Mouse (Mus musculus) embryo, embryonic 10 days (tissue): ENCODE data around the gene Eif2ak1.
"Not testable (repeated sequence)": the region's sequence is repeated elsewhere in the genome, so short reads cannot be mapped to it uniquely, and the experiment has no call there.

Experiments
- DNase-seq: peaks from one replicate; pipeline ENCODE4 v3.0.0-alpha.2; 2015; ENCODE audit warnings: low spot score

Eif2ak1 gene

DNA sequence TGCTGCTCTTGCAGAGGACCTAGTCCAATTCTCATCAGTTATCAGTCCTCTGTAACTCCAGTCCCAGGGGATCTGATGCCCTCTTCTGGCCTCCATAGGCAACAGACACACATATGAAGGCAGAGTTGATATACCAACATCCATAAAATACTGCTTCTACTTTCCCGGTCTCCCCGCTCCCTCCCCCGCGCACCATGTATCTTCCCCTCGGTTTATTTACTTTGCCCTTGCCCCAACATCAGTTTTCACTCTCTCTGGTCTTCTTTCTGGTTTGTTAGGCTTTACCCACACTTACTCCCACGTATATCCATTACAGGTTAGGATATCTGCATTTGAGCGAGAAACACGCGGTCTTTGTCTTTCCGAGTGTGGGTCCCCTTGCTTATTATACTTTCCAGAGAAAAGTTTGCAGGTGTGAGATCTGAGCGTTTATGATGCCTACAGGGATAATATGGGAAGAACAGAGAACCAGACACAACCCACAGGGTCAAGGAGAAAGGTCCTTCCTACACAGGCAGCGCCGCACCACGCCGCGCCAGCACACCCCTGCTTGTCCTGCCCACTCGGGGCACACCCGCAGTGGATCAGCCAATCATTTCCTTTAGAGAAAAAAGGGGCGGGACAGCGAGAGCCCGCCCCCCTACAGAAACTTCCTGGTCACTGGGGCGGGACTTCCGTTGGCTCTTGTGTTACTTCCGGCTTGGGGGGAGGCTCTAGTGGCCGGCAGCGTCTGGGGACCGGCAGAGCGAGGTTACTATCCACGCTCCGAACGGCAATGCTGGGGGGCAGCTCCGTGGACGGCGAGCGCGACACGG is at the start of gene Eif2ak1:
Eif2ak1 (plus strand) TSS at position 673 of the 815 bp plus-strand sequence.
- peak; percentile 95 for DNase-seq

DNA sequence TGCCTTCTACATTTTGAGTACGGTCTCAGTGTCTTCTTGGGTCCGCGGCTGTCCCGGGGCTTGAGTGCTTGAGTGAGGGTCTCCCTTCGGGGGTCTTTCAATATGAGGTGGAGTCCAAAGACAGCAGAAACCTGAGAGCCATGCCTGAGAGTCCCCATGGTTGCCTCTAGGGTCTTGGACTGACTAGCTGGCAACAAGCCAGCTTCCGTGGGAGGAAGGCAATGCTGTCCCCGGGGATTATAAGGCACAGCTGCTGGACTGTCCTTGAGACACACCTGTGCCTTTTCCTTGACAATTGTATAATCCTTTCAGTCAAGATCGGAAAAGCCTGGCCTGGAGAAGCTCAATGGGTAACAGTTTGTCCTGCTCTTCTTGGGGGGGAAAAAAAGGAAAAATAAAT is 35.6 kb upstream of the Eif2ak1 start:
- no peak for DNase-seq

DNA sequence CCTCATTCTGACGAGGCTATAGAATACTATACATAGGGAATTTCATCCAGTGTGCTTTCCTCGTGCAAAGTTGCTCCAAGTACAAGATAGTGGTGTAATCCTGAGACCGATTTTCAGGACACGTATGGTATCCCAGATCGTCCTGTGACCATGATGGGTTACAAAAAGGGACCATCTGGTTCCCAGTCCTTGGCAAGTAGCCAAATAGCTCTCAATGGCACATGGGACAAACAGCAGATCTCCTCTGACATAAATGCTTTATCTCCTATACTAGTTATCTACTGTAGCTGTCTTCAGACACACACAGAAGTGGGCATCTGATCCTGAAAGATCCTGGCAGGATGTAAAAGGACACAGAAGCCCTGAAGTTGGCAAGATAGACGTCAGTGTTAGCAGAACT is 32.2 kb upstream of the Eif2ak1 start:
- no peak for DNase-seq

DNA sequence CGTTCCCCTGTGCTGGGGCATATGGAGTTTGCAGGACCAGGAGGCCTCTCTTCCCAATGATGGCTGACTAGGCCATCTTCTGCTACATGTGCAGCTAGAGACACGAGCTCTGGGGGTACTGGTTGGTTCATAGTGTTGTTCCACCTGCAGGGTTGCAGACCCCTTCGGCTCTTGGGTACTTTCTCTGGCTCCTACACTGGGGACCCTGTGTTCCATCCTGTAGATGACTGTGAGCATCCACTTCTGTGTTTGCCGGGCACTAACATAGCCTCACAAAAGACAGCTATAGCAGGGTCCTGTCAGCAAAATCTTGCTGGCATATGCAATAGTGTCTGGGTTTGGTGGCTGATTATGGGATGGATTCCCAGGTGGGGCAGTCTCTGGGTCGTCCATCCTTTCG is 16.4 kb upstream of the Eif2ak1 start:
- not testable (repeated sequence) for DNase-seq

DNA sequence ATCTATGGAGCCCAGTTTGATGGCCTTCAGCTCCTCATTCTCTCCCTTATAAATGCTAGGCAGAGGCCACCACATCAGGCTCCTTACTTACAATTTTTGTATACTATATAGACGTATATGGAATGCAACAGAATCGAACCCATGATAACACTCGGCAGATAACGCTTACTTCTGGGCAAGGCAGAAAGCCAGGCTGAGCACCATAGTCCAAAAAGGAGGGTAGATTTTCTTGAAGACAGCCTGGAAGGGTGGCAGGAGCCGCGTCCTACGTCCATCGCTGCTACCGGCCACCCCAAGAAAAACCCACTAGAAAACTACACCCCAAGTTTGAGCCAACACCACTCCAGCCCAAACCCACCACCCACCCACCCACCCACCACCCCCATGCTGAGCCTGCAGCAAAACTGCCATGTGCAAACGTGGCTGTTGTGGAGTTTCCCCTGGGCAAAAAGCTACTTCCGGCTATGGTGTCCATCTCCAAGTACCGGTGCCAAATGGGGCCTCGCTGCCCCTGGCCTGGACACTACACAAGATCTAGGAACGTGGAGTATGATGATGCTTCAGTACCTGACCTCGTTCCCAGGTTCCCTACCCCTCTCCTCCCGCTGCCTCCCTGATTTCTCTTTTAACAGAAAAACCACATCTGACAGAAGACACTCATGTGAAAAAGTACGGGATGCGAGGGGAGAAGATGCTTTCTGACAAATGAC is 13.4 kb upstream of the Eif2ak1 start:
- no peak for DNase-seq

DNA sequence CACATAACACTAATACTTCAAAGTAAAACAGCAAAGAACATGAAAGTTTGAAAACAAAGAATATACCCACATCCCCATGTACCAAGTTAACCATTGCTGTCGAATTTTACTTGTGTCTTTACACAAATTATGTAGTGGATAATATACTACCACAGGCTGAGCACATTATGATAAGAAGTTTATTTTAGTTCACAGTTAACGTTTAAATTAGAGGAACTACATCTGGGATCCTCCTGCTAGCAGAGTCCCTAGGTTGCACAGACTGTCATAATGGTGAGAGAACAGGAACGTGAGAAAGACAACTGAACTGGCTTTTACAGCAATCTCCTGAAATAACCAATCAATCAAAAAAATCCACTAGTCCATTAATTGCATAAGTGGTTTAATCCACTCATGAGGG is 10.3 kb upstream of the Eif2ak1 start:
- no peak for DNase-seq

DNA sequence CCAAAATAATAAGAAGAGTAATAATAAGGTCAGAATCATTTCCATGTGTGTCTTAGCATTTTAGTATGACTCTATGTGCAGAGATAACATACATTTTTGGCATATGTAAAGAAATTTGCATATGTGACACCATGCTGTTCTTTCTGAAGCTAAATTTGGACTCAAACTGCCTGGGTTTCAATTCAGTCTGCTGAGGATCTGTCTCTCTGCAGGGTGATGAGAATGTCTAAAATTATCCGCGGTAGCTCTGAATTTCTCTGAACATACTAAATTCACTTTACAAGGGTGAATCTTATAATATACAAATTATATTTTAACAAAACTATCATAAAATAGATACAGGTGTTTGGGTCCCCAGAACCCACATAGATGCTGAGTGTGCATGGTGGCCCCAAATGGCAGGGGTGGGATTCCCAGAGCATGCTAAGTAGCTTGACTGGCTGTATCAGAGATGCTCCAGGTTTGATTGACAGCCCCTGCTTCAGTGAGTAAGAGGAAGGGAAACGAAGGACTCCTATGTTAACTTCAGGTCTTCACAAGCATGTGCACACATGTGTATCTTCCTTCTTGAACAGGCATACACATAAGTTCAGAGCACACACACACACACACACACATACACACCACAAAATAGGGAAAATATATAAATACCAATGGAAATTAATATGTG is 8.0 kb upstream of the Eif2ak1 start:
- no peak for DNase-seq

DNA sequence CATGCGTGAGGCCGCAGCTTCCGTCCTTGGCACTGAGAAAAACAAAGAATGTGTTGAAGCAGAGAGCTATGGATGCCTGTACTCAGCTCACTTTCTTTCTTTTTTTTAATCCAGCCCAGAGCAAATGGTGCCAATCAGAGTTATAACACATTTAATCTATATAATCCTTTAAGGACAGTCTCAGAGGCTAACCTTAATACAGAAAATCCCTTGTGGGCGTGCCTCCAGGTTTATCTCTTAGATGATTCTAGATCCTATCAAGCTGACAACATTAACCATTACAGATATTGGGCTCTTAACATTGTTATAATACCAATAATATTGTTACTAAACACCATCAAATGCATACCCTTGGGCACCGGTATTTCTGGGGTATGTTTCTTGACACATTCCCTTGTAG is 5.9 kb upstream of the Eif2ak1 start:
- no peak for DNase-seq

DNA sequence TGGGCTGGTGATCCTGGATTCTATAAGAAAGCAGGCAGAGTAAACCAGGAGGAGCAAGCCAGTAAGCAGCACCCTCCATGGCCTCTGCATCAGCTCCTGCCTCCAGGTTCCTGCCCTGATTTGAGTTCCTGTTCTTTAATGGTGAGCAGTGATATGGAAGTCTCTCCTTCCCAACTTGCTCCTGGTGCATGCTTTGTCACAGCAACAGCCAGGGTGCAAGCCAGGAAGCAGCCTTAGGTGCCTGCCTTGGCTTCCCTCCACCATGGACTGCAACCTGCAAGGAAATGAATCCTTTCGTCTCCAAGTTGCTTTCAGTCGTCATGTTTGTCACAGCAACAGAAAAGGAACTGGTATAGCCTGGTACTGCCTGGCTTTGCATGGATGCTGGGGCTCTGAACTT is 3.0 kb upstream of the Eif2ak1 start:
- DNase-seq = no peak

DNA sequence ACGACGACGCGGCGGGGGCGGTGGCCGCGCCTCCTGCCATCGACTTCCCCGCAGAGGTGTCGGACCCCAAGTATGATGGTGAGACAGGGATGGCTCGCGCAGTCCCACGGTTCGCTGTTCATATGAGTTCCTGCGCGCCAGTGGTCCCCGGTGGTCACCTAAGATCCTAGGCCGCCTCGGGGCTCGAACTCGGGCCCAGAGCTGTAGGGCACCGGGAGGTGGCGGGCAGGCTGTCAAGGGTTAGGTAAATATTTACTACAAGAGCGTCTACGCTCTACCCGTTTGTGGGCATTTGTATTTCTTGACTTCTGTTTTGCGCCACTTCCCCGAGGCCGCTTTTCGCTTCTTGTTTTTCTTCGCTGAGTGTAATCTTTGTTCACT is 333 bp downstream of the Eif2ak1 start:
- no peak for DNase-seq

DNA sequence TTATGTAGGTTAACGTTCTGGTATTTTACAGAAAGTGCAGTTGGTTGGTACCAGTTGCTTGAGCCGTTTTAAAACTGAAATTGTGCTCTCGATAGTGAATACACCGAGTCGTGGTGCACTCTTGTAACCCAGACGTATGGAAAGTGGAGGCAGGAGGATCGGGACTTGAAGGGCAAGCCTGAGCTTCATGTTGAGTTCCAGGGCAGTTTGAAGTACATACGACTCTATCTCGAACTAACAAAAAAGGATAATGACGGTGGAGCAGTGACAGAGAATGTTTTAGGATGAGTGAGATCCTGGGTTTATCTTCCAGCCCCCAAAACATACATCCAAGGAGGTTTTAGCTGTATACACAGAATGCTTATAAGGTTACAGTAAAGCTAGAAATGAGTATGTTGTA is 873 bp downstream of the Eif2ak1 start:
- peak; percentile 6 for DNase-seq

DNA sequence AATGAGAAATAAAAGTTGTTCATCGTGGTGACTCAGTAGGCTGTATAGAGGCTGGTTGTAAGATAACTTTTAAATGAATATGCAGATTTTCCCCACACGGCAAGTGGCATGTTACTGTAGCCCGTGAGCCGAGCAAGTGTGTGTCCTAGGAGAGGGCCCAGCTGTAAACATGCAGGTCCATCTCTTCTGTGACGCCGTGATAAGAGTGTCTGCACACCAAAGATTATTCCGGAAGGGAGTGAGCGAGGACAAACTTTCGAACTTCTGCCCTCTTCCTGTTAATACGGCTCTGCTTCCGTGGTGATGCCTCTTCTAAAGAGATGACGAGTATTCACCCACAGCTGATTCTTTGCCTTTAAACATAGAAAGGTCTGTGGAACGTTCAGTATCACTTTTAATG is 1.4 kb downstream of the Eif2ak1 start:
- peak; percentile 18 for DNase-seq

DNA sequence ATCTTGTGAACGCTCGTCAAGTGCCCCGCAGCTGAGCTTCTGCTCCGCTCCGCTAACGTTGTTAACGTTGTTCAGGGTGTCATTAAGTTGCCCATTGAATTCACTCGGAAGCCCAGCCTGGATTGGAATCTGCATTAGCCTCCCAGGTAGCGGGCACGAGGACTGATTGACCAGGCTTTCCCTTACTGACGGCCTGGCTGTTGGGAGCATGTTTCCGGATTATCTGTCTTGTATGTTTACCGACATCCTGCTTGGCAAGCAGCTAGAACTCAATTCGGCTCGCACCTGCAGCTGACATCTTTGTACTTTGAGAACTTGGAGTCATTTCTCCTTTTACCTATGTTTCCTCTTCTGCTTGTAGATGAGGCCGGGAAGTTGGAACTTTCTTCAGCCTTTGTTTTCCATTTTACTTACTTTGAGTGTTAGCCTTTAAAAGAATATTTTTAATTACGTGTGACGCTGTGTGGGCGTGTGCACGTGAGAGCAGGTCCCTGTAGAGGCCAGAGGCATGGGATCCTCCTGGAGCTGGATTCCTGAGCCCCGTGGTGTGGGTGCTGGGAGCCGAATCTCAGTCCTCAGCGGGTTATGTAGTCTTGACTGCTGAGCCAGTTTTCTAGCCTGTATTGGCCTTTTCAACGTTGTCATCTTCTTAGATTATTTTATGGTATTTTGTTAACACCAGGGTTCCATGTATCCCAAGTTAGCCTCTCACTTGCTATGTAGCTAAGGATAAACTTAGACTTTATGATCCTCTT is 2.5 kb downstream of the Eif2ak1 start:
- no peak for DNase-seq

DNA sequence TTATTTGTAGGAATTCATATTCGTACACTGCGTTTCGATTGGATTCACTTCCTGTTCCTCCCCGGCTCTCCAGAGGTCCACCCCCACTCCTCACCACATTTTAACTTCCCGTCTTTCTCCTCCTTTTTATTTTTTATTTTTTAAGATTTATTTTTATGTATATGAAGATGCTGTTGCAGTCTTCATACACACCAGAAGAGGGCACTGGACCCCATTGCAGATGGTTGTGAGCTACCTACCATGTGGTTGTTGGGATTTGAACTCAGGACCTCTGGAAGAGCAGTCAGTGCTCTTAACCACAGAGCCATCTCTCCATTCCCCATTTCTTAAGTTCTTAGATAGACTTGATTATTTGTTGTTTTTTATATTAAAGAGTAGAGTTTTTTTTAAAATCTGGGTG is 3.2 kb downstream of the Eif2ak1 start:
- DNase-seq = no peak

DNA sequence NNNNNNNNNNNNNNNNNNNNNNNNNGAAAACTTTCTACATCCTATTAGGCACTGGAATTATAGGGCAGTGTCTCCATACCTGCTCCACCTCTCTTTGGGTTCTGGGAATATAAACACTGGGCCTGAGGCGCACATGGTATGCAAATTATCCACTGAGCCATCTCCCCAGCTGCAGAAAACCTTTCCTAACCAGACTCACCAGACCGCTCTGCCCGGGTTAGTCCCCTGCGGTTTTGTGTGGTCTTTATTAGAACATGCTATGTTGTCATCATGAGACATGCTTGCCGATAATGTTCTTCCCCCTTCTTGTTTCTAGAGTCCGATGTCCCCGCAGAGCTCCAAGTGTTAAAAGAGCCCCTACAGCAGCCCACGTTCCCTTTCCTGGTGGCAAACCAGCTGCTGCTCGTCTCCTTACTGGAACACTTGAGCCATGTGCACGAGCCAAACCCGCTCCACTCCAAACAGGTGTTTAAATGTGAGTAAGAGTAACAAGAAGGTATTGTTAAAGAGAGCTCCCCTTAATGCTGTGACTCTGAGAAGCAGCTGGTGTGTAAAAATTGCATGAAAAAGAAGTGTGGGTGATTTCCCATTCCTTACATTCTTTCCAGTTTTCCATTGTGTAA is 54.1 kb downstream of the Eif2ak1 start:
- DNase-seq = no peak

DNA sequence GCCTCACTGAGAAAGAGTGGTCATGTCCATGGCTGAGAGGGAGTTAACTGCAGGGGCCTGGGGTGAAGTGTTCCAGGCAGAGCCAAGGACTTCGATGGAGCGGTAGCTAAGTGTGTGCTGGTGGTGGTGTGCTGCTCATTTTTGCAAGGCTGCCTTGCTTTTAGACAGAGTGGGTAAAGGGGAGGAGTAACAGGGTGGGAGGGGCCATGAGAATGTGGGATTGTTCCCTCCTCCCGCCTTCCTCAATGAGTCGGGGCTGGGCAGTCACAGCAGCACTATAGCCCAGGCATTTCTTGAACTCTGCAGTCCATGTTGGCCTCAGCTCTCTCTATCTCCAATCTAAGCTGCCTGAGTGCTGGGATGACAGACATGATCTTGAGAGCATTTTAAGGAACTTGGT is 57.0 kb downstream of the Eif2ak1 start:
- DNase-seq = no peak

DNA sequence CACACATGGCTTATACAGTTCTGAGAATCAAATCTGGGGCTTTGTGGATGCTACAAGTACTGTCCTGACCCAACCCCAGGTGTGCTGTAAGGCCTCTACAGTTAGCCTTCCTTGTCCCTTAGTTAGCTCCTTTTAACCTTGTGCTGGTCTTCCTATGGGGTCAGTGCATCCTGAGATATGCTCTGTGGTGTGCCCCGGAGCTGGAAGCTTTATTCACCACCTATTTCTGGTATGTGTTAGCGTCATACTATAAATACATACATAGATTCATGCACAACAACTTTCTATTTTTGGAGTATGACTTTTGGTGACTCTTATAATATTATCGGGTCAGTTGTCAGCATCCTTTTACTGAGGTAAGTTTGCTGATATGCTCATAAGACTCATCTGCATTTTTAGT is 67.7 kb downstream of the Eif2ak1 start:
- DNase-seq = no peak

DNA sequence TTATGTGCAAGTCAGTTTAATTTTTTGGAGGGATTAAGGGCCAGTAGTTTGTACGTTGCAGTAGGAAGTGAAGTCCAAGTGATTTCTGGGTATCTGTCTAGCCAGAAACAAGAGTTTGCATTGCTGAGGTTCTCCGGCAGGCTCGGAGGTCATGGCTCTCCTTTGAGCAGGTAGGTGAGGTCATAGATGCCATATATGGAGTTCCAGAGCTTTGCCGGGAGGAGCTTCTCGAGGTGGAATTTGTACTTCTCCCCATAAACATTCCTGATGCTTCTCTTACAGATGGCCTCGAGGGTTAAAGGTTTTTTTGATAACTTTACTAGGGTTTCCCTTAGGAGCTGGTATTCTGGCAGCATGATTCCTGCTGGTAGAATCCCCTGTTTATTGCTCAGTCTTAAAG is 73.2 kb downstream of the Eif2ak1 start:
- DNase-seq = no peak

DNA sequence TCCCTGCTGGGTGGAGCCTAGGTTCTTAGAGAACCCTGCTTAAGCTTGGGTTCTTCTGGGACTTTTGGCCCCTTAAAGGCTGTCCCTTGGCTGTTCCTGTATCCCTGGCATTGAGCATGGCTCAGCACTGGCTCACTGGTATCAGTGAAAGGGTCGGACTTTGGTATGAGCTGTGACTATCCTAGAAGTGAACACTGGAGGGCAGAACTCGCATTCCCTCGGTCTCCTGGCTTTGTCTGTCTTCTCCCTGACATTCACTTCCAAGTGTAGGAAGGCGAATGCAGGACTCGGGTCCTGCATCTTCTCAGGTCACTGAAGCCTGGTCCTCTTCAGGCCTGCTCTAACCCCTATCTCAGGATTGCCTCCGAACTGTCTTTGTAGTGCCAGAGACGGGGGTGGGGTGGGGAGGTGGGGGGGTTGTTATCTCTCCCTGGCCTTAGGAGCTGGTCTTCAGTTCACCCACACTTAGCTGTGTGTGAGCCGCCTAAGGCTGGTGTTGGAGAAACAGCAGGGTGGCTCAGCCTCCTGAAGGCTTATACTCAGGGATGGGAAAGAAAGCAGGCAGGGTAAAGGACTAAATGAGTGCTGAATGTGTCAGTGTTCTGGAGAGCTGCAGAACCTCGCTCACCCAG is 74.8 kb downstream of the Eif2ak1 start:
- DNase-seq = peak; percentile 13

DNA sequence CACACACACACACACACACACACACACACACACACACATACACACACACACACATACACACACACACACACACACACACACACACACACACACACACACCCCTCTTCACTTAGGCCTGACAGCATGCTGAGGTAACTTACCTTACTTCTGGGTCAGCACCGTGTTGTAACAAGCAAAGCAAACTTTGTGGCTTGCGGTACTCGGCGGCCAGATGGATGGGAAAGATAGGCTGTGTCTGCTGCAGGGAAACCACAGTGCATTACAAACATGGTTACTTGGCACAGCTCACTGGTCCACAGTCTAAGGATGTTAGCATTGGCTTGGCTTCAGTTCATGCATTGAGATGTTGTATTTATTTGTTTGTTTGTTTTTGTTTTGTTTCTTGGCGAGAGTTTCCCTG is 75.8 kb downstream of the Eif2ak1 start:
- no peak for DNase-seq

DNA sequence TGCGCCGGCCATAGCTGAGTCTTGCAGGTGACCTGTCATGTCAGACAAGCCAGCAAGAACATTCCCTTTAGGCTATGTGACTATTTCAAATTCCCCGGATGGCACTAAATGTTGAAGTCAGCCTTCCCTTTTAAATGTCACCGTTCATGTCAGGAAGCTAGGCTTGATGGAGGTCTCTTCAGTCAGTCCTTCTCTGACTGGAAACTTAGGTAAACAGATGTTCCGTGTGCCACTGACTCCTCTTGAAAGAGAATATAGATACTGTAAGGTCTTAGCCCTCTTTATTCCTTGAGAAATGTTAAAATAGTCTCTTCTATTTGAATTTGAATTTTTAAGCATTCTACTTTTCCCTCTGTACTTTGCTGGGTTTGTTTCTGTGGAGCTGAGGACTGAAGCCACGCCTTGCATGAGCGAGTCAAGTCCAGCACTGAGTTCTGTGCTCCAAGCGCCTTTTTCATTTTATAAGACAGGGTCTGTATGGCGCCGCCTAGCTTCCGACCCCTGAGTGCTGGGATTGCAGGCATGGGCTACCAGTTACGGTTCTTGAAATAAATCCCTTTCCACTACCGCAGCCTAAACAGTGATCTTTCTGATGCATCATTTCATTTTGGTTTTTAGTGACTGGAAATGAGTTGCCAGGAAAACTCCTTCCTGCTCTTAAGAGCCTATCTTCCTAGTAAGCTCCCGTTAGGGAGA is 80.2 kb downstream of the Eif2ak1 start, which contains the start of gene Ankrd61:
Ankrd61 (minus strand) TSS at position 51 of the 696 bp plus-strand sequence.
- DNase-seq = no peak
